21 mouse cellular contexts compared by ENCODE assay signal in genomic region chr4:94385703-94386102, GRCm38 (mm10).
DNase-seq lines count a peak whose midpoint lies in the region; ATAC-seq and TF ChIP-seq lines count a peak whose summit lies in the region.
"Had no signal": no experiment of that assay in that cellular context is flagged by ENCODE, and none has a peak within 500 bp of the region (broad histone marks: within the 10 kb centered on the region; RNA-seq: fewer than 3 reads in every experiment).

No protein-coding gene starts in this region.

- no peak overlapping the region for H3K4me3 ChIP-seq in kidney, embryonic 14.5 days (ENCODE audit: low read length)
- H3K4me3 ChIP-seq in bone marrow macrophage, adult 2 months (ENCODE audit: insufficient read depth, low read length) = no peak overlapping the region
- H3K4me3 ChIP-seq in liver, embryonic 16.5 days (ENCODE audit: low read depth, low read length) = no peak overlapping the region
- H3K4me3 ChIP-seq: embryonic facial prominence, embryonic 13.5 days; forebrain, embryonic 15.5 days; hindbrain, embryonic 13.5 days; intestine, embryonic 15.5 days; layer of hippocampus, adult 2 months; lung, embryonic 15.5 days had no signal

- ATAC-seq in cerebellum, adult (ENCODE audit: insufficient number of reproducible peaks, low FRiP score, low TSS enrichment) = peak; percentile 20; the same call in 1 of the 2 replicates
- peak; percentile 28; the same call in 1 of the 2 replicates for ATAC-seq in kidney, embryonic 14.5 days (ENCODE audit: low FRiP score, low TSS enrichment)
- ATAC-seq in liver, embryonic 16.5 days (ENCODE audit: low read depth) = peak; percentile 54; the same call in 1 of the 2 replicates
- no peak for ATAC-seq in erythroid progenitor cell, adult 5-6 weeks (replicated peaks; ENCODE audit: low FRiP score, poor library complexity, severe bottlenecking)
- ATAC-seq: forebrain, embryonic 15.5 days; intestine, embryonic 15.5 days had no signal

- H3K27me3 ChIP-seq in kidney, embryonic 14.5 days (ENCODE audit: control insufficient read depth, insufficient read depth, low read length) = no peaks in the 10 kb centered on the region
- H3K27me3 ChIP-seq in liver, embryonic 16.5 days (ENCODE audit: control insufficient read depth, insufficient read depth, low read depth, low read length) = no peaks in the 10 kb centered on the region
- H3K27me3 ChIP-seq: CH12.LX; embryonic facial prominence, embryonic 13.5 days; forebrain, embryonic 15.5 days; hindbrain, embryonic 13.5 days; intestine, embryonic 15.5 days; lung, embryonic 15.5 days had no signal

- WGBS in kidney, embryonic 14.5 days = 45% methylated on average over 7 of the region's 7 CpGs
- WGBS in liver, embryonic 16.5 days (ENCODE audit: insufficient replicate concordance) = 52% methylated on average over 7 of the region's 7 CpGs

- no peaks in the 10 kb centered on the region for H3K9me3 ChIP-seq in kidney, embryonic 14.5 days (ENCODE audit: control insufficient read depth, low read length)
- H3K9me3 ChIP-seq in liver, embryonic 16.5 days (replicated peaks; ENCODE audit: control insufficient read depth, low read length) = no peaks in the 10 kb centered on the region
- H3K9me3 ChIP-seq: embryonic facial prominence, embryonic 13.5 days; forebrain, embryonic 15.5 days; hindbrain, embryonic 13.5 days; intestine, embryonic 15.5 days; lung, embryonic 15.5 days had no signal

- DNase-seq in cerebellum, postnatal 25 days = no peak
- DNase-seq in kidney, adult 8-10 months = no peak
- DNase-seq in right cerebral cortex, postnatal 4 days = no peak
- DNase-seq: cerebellum, adult 8-10 months; gastrocnemius, postnatal 25 days; layer of hippocampus, postnatal 36 days; lung, postnatal 4 days; retina, postnatal 1 day; thymus, postnatal 14 days had no signal

- H3K9ac ChIP-seq in kidney, embryonic 14.5 days (ENCODE audit: low read depth, low read length) = no peak overlapping the region
- no peak overlapping the region for H3K9ac ChIP-seq in liver, embryonic 16.5 days (ENCODE audit: low read depth, low read length)
- H3K9ac ChIP-seq: embryonic facial prominence, embryonic 13.5 days; forebrain, embryonic 15.5 days; hindbrain, embryonic 13.5 days; intestine, embryonic 15.5 days; lung, embryonic 15.5 days had no signal

- no peak for TF ChIP-seq CTCF in bone marrow macrophage, adult 2 months (IDR thresholded peaks at IDR 0.05; ENCODE audit: low read depth, low read length)

- H3K4me2 ChIP-seq in kidney, embryonic 14.5 days (replicated peaks; ENCODE audit: low read depth, low read length) = no peak overlapping the region
- no peak overlapping the region for H3K4me2 ChIP-seq in liver, embryonic 16.5 days (ENCODE audit: low read depth, low read length)
- H3K4me2 ChIP-seq: embryonic facial prominence, embryonic 13.5 days; forebrain, embryonic 15.5 days; hindbrain, embryonic 13.5 days; intestine, embryonic 15.5 days; lung, embryonic 15.5 days had no signal

- H3K4me1 ChIP-seq in kidney, embryonic 14.5 days (ENCODE audit: control insufficient read depth, insufficient read depth, low read length) = no peaks in the 10 kb centered on the region
- 0 out of 2 replicates have a peak, but pooled peaks cover 2% of the 10 kb centered on the region for H3K4me1 ChIP-seq in bone marrow macrophage, adult 2 months (ENCODE audit: control insufficient read depth, insufficient read depth, low read length)
- H3K4me1 ChIP-seq in liver, embryonic 16.5 days (ENCODE audit: control insufficient read depth, low read depth, low read length) = no peaks in the 10 kb centered on the region
- H3K4me1 ChIP-seq: embryonic facial prominence, embryonic 13.5 days; forebrain, embryonic 15.5 days; hindbrain, embryonic 13.5 days; intestine, embryonic 15.5 days; lung, embryonic 15.5 days had no signal

- H3K27ac ChIP-seq in kidney, embryonic 14.5 days (ENCODE audit: low read depth, low read length) = no peak overlapping the region
- peak overlapping the region; percentile 60 for H3K27ac ChIP-seq in bone marrow macrophage, adult 2 months (ENCODE audit: insufficient read depth, low read depth, low read length)
- H3K27ac ChIP-seq in liver, embryonic 16.5 days (ENCODE audit: low read length) = no peak overlapping the region
- H3K27ac ChIP-seq: embryonic facial prominence, embryonic 13.5 days; forebrain, embryonic 15.5 days; hindbrain, embryonic 13.5 days; intestine, embryonic 15.5 days; layer of hippocampus, adult 2 months; lung, embryonic 15.5 days had no signal

- no peaks in the 10 kb centered on the region for H3K36me3 ChIP-seq in kidney, embryonic 14.5 days (ENCODE audit: control insufficient read depth, insufficient read depth, low read length)
- H3K36me3 ChIP-seq in liver, embryonic 16.5 days (ENCODE audit: control insufficient read depth, insufficient read depth) = no peaks in the 10 kb centered on the region
- H3K36me3 ChIP-seq: embryonic facial prominence, embryonic 13.5 days; forebrain, embryonic 15.5 days; hindbrain, embryonic 13.5 days; intestine, embryonic 15.5 days; lung, embryonic 15.5 days had no signal

- TF ChIP-seq POLR2A in bone marrow macrophage, adult 2 months (IDR thresholded peaks at IDR 0.05; ENCODE audit: borderline replicate concordance, low read depth, low read length) = no peak
